Mouse (Mus musculus) midbrain, embryonic 14.5 days (tissue): ENCODE results near the gene Dhdds. TPM values are rescaled to one million over a fixed set of nuclear protein-coding genes. Genes with fewer than 3 reads are reported as not detected.

Source experiments
- ATAC-seq: fragments of 200-750 bp; cut with Nextera tagmentation; 2 replicates; pipeline ENCODE4 v1.8.0; 2017; ENCODE audit warnings: moderate number of reproducible peaks, moderate library complexity; ENCODE audit not compliant: low FRiP score, low TSS enrichment
- DNase-seq: peaks from one replicate; pipeline ENCODE4 v3.0.0-alpha.2; 2015
- H3K27ac ChIP-seq: fragments of 300-500 bp; sonication (generic); replicated peaks from 2 replicates; pipeline ENCODE4 v1.5.1; 2014; ENCODE audit warnings: mild to moderate bottlenecking, low read depth, low read length, moderate library complexity
- H3K27me3 ChIP-seq: fragments of 300-500 bp; sonication (generic); 2 replicates; pipeline ENCODE4 v1.6.1; 2014; ENCODE audit warnings: low read length, control low read depth, mixed read lengths; ENCODE audit not compliant: control insufficient read depth, insufficient read depth
- H3K36me3 ChIP-seq: fragments of 300-500 bp; sonication (generic); 2 replicates; pipeline ENCODE4 v1.6.1; 2014; ENCODE audit warnings: low read length, control low read depth; ENCODE audit not compliant: control insufficient read depth, insufficient read depth
- H3K4me1 ChIP-seq: fragments of 300-500 bp; sonication (generic); 2 replicates; pipeline ENCODE4 v1.6.1; 2014; ENCODE audit warnings: mild to moderate bottlenecking, antibody characterized with exemption, low read length, control low read depth; ENCODE audit not compliant: control insufficient read depth, insufficient read depth
- H3K4me2 ChIP-seq: fragments of 300-500 bp; sonication (generic); 2 replicates; pipeline ENCODE4 v1.6.1; 2014; ENCODE audit warnings: mild to moderate bottlenecking, low read length, moderate library complexity
- H3K4me3 ChIP-seq: fragments of 300-500 bp; sonication (generic); replicated peaks from 2 replicates; pipeline ENCODE4 v1.5.1; 2014; ENCODE audit warnings: low read depth, low read length
- H3K9ac ChIP-seq: fragments of 300-500 bp; sonication (generic); replicated peaks from 2 replicates; pipeline ENCODE4 v1.6.1; 2014; ENCODE audit warnings: mild to moderate bottlenecking, low read length, moderate library complexity
- H3K9me3 ChIP-seq: fragments of 300-500 bp; sonication (generic); 2 replicates; pipeline ENCODE4 v1.6.1; 2016; ENCODE audit warnings: low read length, control low read depth, mixed read lengths; ENCODE audit not compliant: control insufficient read depth
- WGBS: fragments of 180-500 bp; shearing (Covaris S2); extraction: QIAGEN DNeasy Blood & Tissue Kit; methylation state at CpG from one replicate; pipeline ENCODE4 v1.1.7; 2014; 5-methylcytosine and 5-hydroxymethylcytosine counted together
- polyA plus RNA-seq: library from polyadenylated mRNA; unstranded; fragments of >200 nt; fragmentation: Nextera tagmentation; extraction: Ambion mirVana; gene quantifications from 2 replicates; pipeline ENCODE4 v1.2.1, GENCODE M21; 2014

Dhdds gene
- polyA plus RNA-seq = 46.6 and 48.2 TPM in 2 replicates

GRCm38 (mm10) chr4:134000466-134001438 lies at the start of gene Dhdds:
Dhdds (minus strand) TSS chr4:134000918.
- Histone ChIP-seq H3K4me1 (peaks cover 7% of the 10 kb centered on the region), H3K27me3 (no peaks in the 10 kb centered on the region), H3K27ac (0 out of 2 replicates have a peak within 1 kb of the TSS, but pooled peaks have one; percentile 38), H3K4me2 (peak within 1 kb of the TSS; percentile 91), H3K9ac (peak within 1 kb of the TSS; percentile 64), H3K4me3 (peak within 1 kb of the TSS; percentile 65), H3K36me3 (peaks cover 12% of the 10 kb centered on the region), H3K9me3 (no peaks in the 10 kb centered on the region)
- WGBS = 1% methylated on average over 49 of the region's 49 CpGs
- DNase-seq (peak; percentile 100), ATAC-seq (peak; percentile 98)

- WGBS = 90% methylated on average over 5 of the region's 5 CpGs
- DNase-seq (no peak), ATAC-seq (no peak)
- Histone ChIP-seq H3K4me2 (no peak overlapping the region), H3K9me3 (no peaks in the 10 kb centered on the region), H3K4me3 (no peak overlapping the region), H3K36me3 (no peaks in the 10 kb centered on the region), H3K4me1 (no peaks in the 10 kb centered on the region), H3K27me3 (no peaks in the 10 kb centered on the region), H3K27ac (no peak overlapping the region), H3K9ac (no peak overlapping the region)
These were observed 46.9 kb upstream of the Dhdds start for GRCm38 (mm10) chr4:134047648-134048047.

DNA sequence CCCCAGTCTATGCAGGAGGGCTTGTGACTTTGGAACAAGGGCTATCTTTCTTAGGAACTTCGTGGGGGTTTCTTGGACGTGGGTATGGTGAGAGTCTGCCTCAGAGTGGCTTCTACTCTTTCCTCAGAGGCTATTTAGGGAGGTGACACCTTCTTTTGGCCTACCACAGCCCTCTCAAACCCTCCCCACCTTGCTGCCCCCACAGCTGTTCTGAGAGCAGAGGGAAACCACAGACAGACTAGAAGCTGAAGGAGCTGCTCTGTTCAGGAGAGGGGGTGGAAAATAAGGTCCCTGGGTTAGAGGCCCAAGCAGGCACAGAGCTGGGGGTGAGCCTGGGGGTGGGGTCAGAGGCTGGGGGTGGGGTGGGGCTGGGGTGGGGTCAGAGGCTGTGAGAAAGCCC lies 42.3 kb upstream of the Dhdds start:
- H3K9me3 ChIP-seq = no peaks in the 10 kb centered on the region
- H3K27ac ChIP-seq = no peak overlapping the region
- 71% methylated on average over 2 of the region's 2 CpGs for WGBS

DNA sequence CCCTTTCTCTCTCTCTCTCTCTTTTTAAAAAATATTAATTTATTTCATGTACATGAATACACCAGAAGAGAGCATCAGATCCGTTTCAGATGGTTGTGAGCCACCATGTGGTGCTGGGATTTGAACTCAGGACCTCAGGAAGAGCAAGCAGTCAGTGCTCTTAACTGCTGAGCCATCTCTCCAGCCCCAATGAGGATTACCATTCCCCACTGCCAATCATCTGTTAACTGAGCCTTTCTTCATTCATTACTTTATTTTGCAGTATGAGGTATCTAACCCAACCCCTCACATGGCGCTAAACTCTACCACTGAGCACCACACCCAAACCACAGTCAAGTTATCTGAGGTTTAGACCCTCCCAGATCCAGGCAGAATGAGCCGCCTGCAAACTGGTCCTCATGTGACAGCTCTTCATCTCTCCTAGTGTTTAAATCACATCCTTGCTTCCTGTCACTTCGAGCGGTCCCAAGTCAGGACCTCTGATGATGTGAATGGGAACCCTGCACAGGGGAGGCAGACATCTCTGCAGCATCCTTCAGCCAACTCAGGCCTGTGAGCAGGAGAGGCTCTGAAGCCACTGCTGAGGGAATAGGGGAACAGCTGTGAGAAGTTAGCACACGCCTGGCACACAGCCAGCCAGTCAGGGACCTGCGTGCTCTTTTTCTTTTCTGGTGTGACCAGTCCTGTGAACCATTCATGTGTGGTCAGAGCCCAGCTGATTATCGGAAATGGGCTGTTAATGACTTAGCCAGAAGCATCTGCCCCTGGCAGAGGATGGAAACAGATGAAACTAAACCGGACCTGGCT lies 40.8 kb upstream of the Dhdds start:
- H3K27ac ChIP-seq = no peak overlapping the region
- H3K4me1 ChIP-seq = no peaks in the 10 kb centered on the region
- no peak overlapping the region for H3K4me2 ChIP-seq
- no peak overlapping the region for H3K4me3 ChIP-seq
- no peaks in the 10 kb centered on the region for H3K36me3 ChIP-seq
- 62% methylated on average over 9 of the region's 9 CpGs for WGBS
- no peak for ATAC-seq
- H3K9me3 ChIP-seq = no peaks in the 10 kb centered on the region
- no peak overlapping the region for H3K9ac ChIP-seq
- peak; percentile 67 for DNase-seq
- no peaks in the 10 kb centered on the region for H3K27me3 ChIP-seq

More for the DNA sequence above, 42.3 kb upstream of the Dhdds start:
- Histone ChIP-seq H3K27me3 (no peaks in the 10 kb centered on the region), H3K4me1 (no peaks in the 10 kb centered on the region), H3K9ac (no peak overlapping the region), H3K36me3 (no peaks in the 10 kb centered on the region), H3K4me3 (no peak overlapping the region), H3K4me2 (no peak overlapping the region)
- DNase-seq = no peak
- no peak for ATAC-seq

GRCm38 (mm10) chr4:134035953-134036352 lies 35.2 kb upstream of the Dhdds start:
- H3K27ac ChIP-seq = no peak overlapping the region
- H3K4me1 ChIP-seq = no peaks in the 10 kb centered on the region
- H3K4me3 ChIP-seq = no peak overlapping the region
- H3K9me3 ChIP-seq = no peaks in the 10 kb centered on the region
- 0 out of 2 replicates have a peak overlapping the region, but pooled peaks have one; percentile 2 for H3K4me2 ChIP-seq
- H3K9ac ChIP-seq = no peak overlapping the region
- 5% methylated on average over 16 of the region's 16 CpGs for WGBS
- peak; percentile 90 for DNase-seq
- no peaks in the 10 kb centered on the region for H3K27me3 ChIP-seq
- H3K36me3 ChIP-seq = no peaks in the 10 kb centered on the region
- ATAC-seq = peak; percentile 50; the same call in 1 of the 2 replicates

DNA sequence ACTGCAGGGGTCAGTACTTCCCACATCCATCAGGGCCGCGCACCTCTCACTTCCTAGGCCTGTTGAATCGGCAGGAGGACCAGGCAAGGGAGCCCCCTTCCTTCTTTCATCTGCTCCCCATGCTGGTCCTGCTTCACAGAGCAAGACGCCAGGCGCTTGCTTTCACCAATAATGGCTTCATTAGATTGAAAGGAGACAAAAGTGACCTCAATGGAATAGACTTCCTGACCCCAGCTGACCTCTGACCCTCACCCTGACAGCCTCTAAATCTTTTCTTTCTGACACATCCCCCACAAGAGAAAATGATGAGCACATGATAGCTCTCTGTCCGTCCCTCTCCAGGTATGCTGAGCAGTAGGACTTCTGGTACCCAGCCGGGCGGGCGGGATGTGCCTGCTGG lies 25.1 kb upstream of the Dhdds start:
- Histone ChIP-seq H3K9ac (no peak overlapping the region), H3K9me3 (no peaks in the 10 kb centered on the region), H3K4me2 (no peak overlapping the region), H3K4me1 (no peaks in the 10 kb centered on the region), H3K4me3 (no peak overlapping the region), H3K36me3 (no peaks in the 10 kb centered on the region), H3K27ac (no peak overlapping the region), H3K27me3 (no peaks in the 10 kb centered on the region)
- ATAC-seq (no peak), DNase-seq (no peak)
- WGBS = 9% methylated on average over 9 of the region's 9 CpGs

DNA sequence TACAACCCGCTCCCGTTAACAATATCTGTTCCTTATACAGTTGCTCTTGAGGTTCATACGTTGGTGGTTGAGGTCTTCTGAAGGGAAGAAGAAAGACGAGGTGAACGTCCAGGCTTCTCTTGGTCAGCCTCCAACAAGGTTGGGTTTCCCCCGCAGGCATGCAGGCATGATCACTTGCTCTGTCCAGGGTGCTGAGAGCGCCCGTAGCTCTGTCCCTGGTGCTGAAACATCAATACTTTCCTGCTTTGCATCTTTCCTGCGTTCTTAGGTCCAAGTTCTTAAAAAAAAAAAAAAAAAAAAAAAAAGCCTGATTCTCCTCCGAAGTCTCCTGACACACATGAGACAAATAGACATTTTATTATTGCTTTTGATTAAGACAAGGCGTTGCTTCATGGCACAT lies 19.9 kb upstream of the Dhdds start:
- 3% methylated on average over 11 of the region's 11 CpGs for WGBS
- Histone ChIP-seq H3K4me3 (0 out of 2 replicates have a peak overlapping the region, but pooled peaks have one; percentile 33), H3K4me1 (peaks cover 42% of the 10 kb centered on the region)

DNA sequence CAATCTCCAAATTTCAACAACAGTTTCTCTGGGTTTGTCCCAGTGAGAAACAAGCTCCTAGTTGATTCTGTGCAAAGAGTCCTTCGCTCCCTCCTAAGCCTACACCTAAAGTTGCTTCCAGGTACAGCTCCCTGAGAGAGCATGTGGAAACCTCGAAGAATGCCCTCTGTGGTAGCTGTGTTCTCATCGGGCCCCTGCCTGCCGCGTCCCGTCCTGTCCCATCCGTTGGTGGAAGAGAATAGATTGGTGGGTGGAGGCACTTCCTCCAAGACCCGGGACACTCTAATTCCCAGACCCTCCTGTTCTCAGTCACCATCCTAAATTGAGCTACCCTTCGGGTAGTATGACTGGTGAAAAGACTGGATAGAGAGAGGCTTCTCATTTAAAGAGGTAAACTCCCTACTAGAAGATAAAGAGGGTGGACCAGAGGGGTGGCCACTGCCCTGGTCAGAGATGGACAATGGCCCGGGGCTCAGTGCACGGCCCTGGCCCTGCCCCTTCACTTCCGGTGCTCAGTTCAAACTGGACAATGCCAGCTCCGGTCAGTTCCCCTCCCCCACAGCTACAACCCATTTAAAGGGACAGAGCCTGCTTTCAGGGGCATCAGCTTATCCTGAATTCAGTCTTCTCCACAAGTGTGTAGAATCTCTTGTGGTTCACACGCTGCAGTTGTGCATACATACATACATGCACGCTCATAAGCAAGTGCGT lies 19.1 kb upstream of the Dhdds start:
- ATAC-seq = no peak
- DNase-seq = peak; percentile 79
- H3K9me3 ChIP-seq = no peaks in the 10 kb centered on the region
- peaks cover 42% of the 10 kb centered on the region for H3K4me1 ChIP-seq
- WGBS = 1% methylated on average over 16 of the region's 16 CpGs
- H3K27me3 ChIP-seq = no peaks in the 10 kb centered on the region
- H3K4me3 ChIP-seq = peak overlapping the region; percentile 33
- no peaks in the 10 kb centered on the region for H3K36me3 ChIP-seq
- peak overlapping the region; percentile 75 for H3K27ac ChIP-seq
- no peak overlapping the region; the same call in 1 of the 2 replicates for H3K9ac ChIP-seq
- H3K4me2 ChIP-seq = peak overlapping the region; percentile 52

More for the DNA sequence above, 19.9 kb upstream of the Dhdds start:
- Histone ChIP-seq H3K27ac (no peak overlapping the region), H3K4me2 (peak overlapping the region; percentile 52), H3K27me3 (no peaks in the 10 kb centered on the region), H3K9ac (no peak overlapping the region), H3K9me3 (no peaks in the 10 kb centered on the region), H3K36me3 (no peaks in the 10 kb centered on the region)
- ATAC-seq (no peak), DNase-seq (peak; percentile 68)
